Mouse (Mus musculus) activated CD4-positive, CD25-positive, alpha-beta regulatory T cell, adult 4 months (primary cell): ENCODE results near the gene Tnni3. TPM values are rescaled to one million over a fixed set of nuclear protein-coding genes. Genes with fewer than 3 reads are reported as not detected.
"Not testable (repeated sequence)": the region's sequence is repeated elsewhere in the genome, so short reads cannot be mapped to it uniquely, and the experiment has no call there.

ENCODE experiments used
- ATAC-seq: one replicate; pipeline ENCODE4 v1.8.0; 2017
- polyA plus RNA-seq, 2 experiments: library from polyadenylated mRNA; unstranded; fragments of 100-300 nt; shearing (Covaris generic); gene quantifications; one replicate each; pipeline ENCODE4 v1.2.1; 2017

Gene Tnni3
- polyA plus RNA-seq = 1 to 10 TPM; 1.7 to 3.6 TPM

- peak; percentile 44 for ATAC-seq
Observed at GRCm38 (mm10) chr7:4524212-4524922, at the start of gene Tnni3. Gene Tnni3, minus strand, starts transcription at chr7:4524229.

- not testable (repeated sequence) for ATAC-seq
Observed at GRCm38 (mm10) chr7:4572361-4572760, 48.3 kb upstream of the Tnni3 start.

- ATAC-seq = no peak
Observed at GRCm38 (mm10) chr7:4562660-4563059, 38.6 kb upstream of the Tnni3 start.

GRCm38 (mm10) chr7:4557167-4557560 is 33.1 kb upstream of the Tnni3 start:
- ATAC-seq = no peak

DNA sequence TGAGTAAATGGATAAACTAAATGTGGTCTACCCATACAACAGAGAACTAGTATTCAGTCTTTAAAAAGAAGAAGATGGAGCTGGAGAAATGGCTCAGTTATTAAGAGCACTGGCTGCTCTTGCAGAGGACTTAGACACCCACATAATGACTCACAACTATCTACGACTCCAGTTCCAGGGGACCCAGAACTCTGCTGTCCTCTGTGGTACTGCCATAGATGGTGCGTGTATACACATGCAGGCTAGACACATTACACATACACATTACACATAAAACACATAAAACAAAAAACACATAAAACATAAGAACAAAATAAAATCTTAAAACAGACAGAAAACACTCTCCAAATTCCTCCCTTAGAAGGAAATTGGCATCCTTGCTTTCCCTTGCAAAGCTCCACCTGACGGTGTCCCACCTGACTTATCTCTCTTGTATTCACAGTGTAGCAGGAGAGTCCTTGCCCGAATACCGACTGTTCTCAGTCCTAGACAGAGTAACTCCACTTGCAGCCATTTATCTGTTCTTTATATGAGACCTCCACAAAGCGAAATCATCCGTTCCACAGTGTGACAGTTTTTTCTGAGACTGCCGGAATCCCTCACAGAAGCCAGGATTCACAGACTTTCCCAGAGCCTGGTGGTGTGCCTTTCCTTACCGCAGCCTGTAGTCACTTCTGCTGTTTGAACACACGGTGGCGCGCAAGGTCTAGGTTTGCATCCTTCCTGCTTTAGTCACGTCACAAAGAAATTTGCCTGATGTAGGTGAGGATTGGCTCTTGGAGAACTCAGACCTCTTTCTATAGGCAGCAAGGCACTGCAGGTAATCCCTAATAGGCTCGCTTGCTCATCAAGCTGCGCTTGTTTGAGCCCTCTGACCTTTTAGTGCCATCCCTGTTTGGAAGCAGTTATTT is 32.5 kb upstream of the Tnni3 start:
- ATAC-seq = peak; percentile 98

GRCm38 (mm10) chr7:4547221-4547641 is 23.2 kb upstream of the Tnni3 start, which contains the start of gene Syt5:
Gene Syt5, minus strand, starts transcription at chr7:4547541.
- ATAC-seq = no peak

DNA sequence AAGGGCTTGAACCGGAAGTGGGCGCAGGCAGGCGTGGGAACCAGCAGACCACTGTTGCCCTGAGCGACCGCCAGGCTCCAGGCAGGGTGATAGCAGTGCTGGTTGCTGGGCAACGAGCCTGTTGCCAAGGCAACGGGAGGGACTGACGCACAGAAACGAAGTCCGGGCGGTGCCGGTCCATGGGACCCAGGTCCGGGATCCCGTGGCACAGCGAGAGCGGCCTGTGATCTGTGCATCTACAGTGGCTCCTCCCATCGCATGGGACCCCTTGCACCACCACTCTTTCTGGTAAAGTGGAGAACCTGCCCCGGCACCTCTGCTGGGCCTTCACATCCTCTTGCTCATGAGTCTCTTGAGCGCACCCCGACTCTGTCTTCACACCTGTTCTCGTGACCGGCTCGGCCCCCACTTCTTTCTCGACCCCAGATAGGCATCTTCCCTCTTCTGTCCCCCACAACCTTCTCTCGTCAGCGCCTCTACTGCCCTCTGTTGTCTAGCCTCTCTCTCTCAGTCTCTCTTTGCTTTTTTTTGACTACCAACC is 22.6 kb upstream of the Tnni3 start:
- ATAC-seq = no peak

DNA sequence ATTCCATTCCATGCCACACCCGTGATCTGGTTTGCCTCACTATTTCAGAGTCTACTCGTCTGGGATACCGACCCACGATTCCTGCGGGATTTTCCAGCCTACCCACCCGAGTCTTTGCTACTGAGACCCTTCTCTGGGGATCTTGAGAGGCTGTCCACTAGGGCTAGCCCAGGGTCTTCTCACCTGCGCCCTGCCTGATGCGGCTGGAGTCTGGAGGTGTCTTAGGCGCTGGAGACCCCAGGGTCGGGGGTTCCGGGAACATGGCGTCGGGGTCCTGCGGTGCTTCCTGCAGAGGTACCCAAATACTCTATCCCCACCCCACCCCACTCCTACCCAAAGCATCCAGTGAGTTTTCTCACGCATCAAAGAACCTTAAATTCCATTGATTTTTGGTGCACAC is 22.0 kb upstream of the Tnni3 start:
- ATAC-seq = no peak

DNA sequence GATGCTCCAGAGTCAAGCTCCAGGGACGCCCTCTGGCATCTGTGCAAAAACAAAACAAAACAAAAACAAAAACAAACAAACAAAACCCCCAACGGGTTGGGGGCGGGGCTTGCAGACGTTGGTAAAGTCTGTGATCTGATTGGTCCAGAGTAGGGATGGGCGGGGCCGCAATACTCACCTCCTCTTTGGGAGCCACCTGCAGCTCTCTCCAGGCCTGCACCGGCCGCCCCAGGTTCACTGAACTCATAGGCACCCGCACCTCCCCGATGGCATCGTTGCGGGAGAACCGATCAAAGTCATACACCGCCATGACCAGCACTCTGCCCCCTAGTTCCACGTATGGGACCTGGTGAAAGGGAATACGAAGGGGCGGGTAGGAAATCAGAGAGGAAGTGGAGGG is 18.0 kb upstream of the Tnni3 start:
- ATAC-seq = no peak

DNA sequence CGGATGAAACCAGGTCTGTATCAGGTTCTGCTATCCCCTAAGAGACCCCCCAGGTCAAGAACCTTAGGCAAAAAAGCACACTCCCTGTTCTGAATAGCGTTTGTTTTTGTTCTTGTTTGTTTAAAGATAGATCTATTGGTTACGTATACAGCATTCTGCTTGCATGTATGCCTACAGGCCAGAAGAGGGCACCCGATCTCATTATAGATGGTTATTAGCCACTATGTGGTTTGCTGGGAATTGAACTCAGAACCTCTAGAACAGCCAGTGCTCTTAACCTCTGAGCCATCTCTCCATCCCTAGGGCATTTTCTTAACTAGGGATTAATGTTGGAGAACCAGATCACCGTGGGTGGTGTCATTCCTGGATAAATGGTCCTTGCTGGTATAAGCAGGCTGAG is 17.3 kb upstream of the Tnni3 start:
- ATAC-seq = no peak

GRCm38 (mm10) chr7:4539019-4539418 is 15.0 kb upstream of the Tnni3 start:
- no peak for ATAC-seq

- no peak for ATAC-seq
Observed at GRCm38 (mm10) chr7:4537181-4537580, 13.2 kb upstream of the Tnni3 start.

DNA sequence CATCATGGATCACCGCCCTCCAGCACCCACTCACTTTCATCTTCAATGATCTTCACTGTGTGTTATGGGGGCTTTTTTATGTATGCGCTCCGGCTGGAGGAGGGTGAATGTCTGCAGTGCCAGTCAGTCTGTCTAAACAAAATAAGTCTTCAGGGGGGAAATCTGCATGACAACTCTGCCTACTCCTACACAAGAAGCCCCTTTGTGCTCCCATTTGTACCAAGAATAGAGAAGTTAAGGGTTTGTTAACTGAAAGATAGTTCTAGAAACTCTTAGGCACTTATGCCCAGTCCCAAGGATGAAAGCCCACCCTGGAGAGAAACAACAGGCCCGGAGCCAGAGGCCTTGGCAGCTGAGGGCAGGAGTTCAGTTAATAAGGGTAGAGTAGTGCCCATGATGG is 12.3 kb upstream of the Tnni3 start:
- ATAC-seq = no peak

DNA sequence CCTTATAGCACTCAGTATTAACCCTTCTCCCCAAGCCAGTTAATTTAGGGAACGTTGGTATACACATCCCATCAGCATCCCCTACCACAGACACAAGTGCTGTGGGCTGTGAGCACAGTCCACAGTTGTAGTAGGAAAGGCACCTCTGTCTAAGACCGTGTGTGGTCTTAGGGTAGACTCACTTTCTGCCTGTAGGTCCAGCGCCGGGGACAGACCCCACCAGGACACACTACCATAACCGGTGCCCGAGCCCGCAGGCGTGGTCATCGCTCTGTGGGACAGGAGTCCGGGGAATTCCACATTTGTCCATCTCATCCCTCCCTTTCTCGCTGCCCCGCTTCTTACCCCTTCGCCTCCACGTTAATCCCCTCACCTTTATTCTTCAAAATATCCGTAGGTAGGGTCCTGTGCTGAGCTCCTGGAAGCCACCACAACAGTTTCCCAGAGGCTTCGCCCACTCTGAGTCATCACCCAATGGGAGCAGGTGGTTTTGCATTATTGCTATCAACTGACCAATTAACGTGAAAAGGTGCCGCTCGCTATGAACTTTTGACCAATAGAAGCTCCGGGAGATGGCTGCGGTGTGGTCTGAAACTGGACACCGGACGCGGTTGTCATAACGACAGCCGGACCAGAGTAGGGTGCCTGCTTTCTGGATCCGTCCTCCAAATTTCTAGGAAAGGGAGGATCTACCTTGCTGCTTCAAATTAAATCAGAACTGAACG is 8.1 kb upstream of the Tnni3 start, which contains the start of gene Dnaaf3:
TSS of gene Dnaaf3 (minus strand) at position 449 of the 725 bp plus-strand sequence.
- ATAC-seq = no peak

- not testable (repeated sequence) for ATAC-seq
Observed at GRCm38 (mm10) chr7:4530166-4530565, 6.1 kb upstream of the Tnni3 start.

DNA sequence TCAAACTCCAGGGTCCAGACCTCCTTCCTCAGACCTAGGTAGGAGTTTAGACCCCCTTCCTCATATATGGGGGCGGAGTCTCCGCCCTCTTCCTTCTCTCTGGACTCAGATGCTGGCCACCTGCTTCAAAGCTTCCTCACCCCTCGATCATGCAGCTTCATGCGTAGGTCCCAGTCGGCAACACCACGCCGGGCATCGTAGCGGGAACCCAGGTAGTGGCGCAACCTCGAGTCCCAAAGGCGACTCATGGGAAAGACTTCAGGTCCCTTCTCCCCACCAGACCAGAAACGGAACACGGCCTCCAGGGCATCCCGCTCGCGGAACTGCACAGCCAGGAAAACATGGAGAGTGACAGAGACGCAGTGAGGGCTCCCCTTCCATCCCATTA is 3.3 kb upstream of the Tnni3 start:
- ATAC-seq = no peak

- peak; percentile 97 for ATAC-seq
Observed at GRCm38 (mm10) chr7:4526341-4527301, 2.6 kb upstream of the Tnni3 start.

GRCm38 (mm10) chr7:4523205-4524130 is 561 bp downstream of the Tnni3 start:
- ATAC-seq = no peak

DNA sequence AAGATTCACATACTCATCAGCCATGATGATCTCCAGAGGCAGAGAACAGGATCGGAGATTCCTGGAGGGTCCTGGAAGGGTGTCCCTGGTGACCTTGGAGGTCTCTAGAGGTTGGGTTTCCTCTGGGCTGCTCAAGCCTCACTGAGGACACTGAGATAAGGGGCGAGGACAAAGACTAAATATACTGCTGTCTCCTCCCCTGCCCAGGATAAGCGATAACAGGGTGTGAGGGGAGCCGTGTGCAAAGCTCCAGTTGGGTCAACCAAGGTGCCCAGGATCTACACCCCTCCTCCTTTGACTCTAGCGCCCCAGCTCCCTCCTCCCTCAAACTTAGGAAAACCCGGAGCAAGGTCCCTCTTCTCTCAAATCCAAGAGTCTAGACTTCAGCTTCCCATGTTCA is 1.7 kb downstream of the Tnni3 start:
- ATAC-seq = no peak
